Mouse (Mus musculus) left cerebral cortex, postnatal 14 days (tissue): ENCODE measurements around the gene Ankfy1. TPM values are rescaled to one million over a fixed set of nuclear protein-coding genes. Genes with fewer than 3 reads are reported as not detected.
A peak's percentile ranks its signal among the peaks of the same experiment; 100 is the strongest.
"Not testable (repeated sequence)": the region's sequence is repeated elsewhere in the genome, so short reads cannot be mapped to it uniquely, and the experiment has no call there.

ENCODE experiments used
- DNase-seq, 2 experiments: peaks; one replicate each; pipeline ENCODE4 v3.0.0; 2021 to 2022; ENCODE audit warnings: low spot score in 2 of 2, mixed read lengths in 1 of 2
- intact Hi-C: fragments of 180-260 bp; cut with DNase I; formaldehyde crosslinking; loops from one replicate; pipeline ENCODE4 v1.15.1; 2025
- total RNA-seq, 2 experiments: library from RNA; stranded (reverse); gene quantifications; 2 replicates each; pipeline ENCODE4 v1.2.3; 2021

Gene Ankfy1
- total RNA-seq, 2 experiments from 2014 or later: 30.5 to 33.9 TPM

DNA sequence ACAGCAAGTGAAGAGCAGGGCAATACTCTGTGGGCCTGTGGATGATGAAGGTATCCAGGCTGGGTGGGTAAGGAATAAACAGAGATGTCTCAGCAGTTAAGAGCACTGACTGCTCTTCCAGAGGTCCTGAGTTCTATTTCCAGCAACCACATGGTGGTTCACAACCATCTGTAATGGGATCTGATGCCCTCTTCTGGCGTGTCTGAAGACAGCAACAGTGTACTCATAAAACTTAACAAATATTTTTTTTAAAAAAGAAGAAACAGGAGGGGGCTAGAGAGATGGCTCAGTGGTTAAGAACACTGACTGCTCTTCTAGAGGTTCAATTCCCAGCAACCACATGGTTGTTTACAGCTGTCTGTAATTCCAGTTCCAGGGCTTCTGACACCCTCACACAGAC, 82.8 kb downstream of the Ankfy1 start:
- DNase-seq, intact Hi-C loops: not testable (repeated sequence)

DNA sequence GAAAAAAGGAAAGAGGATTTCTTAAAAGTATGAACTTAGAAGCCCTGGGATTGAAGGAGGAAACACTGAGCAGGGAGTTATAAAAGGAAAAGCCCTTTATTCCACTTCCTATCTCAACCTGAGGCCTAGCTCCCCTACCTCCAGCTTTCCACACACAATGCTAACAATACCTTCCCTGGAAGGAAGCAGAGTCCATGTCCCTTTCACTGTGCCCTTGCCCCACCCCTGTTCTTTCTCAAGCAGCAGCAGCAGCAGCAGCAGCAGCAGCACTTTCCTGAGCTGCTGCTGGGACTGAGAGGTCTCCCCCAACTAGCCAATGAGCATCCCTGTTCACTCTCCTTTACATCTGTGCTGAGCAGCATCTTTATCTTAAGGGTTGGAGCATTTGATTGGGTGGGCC, 89.2 kb downstream of the Ankfy1 start:
- intact Hi-C loops: no loop called here

DNA sequence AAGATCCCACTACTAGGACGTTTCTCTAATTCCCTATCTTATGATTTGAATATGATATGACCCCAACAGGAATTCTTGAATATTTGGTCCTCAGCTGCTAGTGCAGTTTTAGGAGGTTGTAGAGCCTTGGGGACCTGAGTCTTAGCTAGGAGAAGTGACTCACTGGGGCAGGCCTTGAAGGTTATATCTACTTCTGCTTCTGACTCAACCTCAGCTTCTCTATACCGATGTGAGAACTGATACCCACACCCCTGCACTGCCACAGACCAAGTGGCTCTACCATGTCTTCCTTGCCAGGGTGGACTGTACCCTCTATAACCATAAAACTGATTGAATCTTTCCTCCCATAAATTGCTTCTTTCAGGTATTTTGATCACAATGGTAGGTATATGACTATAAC, 92.3 kb downstream of the Ankfy1 start:
- no peak for DNase-seq
- intact Hi-C loops: no loop called here

More for the DNA sequence above, 89.2 kb downstream of the Ankfy1 start:
- DNase-seq: no peak

DNA sequence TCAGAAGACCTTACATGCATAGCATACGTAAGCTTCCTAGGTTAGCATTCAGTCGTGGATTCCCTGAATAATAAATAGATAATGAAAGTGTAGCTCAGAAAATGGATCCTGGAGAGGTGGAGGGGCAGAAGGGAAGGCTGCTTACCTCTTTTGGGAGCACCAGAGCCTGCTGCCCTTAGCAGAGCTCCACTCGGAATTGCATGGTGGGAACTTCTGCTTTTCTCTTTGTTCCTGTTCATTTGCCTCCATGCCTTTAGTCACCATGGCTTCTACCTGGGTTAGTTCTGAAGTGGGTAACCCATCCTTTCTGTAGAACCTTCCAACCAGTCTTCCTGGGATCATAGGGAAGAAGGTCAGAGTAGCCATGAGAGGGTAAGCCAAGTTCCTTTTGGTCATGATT, 92.7 kb downstream of the Ankfy1 start:
- DNase-seq: no peak
- intact Hi-C loops: no loop called here

DNA sequence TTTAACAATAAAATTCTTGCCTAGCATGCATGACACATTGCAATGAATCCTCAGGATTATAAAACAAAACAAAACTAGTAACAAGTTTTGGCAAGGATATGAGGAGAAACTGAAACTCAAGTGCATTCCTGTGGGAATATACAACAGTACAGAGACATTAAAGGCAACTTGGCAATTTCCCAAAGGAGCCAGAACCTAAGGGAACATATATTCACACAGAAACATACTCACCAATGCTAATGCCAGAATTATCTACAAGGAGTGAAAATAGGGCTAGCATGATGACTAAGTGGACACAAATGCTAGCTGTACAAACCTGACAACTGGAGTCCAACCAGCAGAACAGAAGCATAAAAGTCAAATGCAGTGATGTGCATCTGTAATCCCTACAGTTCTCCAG, 102.2 kb downstream of the Ankfy1 start:
- no peak for DNase-seq
- intact Hi-C loops: no loop called here

DNA sequence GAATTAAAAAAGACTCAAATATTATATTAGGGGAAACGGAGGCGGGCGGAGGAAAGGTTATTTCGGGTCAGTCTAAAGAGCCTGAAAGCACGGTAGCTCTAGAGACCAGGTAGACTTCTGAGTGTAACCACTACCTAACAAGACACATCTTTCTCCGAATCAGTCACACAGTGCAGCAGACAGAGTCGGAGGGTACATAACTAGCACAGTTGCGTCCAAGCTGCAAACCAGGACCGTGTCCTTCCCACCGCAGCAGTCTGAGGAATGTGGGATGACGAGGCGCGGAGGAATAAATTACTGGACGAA, 105.3 kb downstream of the Ankfy1 start:
- no peak for DNase-seq
- intact Hi-C loops: no loop called here

DNA sequence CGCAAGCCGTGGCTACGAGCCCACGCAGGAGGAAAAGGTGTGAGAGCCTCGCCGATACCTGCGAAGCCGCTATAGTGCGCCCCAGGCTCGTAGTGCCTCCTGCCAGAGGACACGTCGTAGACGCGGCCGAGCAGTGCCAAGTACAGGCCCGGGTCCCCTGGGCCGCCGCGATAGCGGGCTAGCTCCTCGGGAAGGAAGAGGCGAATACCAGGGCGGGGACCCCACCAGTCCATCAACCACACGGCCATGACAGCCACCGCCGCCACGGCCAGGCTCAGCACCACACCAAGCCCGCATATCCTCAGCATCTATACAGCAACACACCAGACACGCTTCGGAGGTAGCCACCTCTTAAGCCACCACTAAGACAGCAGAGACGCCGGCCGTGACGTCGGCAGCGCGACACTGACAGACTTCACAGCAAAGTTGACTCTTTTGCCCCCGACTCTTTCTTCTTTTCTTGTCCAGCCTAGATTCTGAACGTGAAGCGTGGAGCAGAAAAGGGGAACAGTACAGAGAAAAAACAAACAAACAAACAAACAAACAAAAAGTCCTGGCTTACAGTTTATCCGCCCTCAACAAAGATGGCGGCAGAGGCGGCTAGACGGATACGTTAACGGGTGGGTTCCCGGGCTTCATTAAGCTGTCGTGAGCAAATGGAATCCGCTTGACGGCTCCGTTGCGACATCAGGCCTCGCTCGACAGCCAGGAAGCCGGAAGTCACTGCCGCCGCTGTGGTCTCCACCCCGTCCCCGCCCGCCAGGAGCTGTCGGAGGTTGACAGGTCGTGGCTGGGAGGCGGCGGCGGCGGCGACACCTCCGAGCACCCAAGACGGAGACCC, 105.9 kb downstream of the Ankfy1 start, which contains the start of the genes Cyb5d2 and Zzef1:
TSS of gene Cyb5d2 (minus strand) at position 688 of the 841 bp plus-strand sequence.
TSS of gene Zzef1 (plus strand) at position 772 of the 841 bp plus-strand sequence.
- intact Hi-C loops: no loop called here
- peak; percentile 96 to 97 for DNase-seq

DNA sequence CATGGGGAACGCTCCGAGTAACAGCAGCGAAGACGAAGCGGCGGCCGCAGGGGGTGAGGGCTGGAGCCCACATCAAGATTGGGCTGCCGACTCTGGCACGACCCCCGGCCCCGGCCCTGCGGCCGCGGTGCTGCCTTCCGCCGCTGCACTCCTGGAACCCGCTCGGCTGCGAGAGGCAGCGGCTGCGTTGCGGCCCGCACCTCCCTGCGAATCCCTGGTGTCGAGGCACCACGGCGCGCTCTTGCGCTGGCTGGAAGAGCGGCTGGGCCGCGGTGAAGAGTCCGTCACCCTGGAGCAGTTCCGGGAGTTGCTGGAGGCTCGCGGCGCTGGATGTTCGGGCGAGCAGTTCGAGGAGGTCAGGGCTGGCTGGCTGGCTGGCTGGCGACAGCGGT, 106.5 kb downstream of the Ankfy1 start:
- DNase-seq: peak in 1 of 2 experiments; percentile 28
- intact Hi-C loops: no loop called here

DNA sequence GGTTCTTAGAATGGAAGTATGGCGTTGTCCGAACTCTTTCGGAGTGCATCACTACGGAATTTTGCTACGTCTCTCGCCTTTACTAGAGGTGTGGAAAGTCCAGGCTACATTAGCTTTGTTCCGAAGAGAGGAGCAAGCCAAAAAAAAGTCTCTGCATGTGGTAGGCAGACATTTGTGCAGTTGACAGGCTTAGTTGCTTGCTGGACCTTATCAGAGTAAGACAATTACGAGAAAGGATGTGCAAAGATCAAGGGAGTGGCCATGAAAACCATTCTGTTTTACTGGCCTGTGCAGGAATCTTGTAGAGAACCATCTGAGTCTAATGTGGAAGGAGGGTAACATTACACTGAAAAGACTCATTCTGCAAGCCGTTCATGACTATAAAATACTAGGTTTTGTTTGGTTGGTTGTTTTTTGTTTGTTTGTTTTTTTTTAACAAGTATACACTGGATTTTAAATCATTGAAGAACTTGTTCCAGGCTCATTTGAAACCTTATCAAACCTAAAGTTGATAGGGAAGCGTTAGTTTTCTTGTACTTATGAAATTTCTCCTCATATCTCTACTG, 107.0 kb downstream of the Ankfy1 start:
- intact Hi-C loops: no loop called here
- DNase-seq: no peak

DNA sequence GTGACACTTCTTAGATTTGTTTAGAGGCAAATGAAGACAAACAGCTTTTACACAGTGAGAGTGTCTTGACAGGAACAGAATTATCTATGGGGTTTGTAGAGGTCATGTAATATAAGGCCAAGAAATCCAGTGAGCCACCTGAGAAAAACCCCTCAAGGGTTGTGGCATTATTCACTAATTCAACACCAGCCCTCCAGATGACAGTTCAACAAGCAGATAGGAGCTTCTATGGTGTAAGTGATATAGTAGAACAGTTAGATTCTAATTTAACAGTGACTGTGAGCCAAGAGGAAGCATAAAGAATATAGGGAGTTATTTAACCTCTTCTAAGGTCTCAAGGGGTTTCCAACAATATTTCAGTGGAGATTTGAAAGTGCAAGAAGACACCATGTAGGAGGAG, 108.3 kb downstream of the Ankfy1 start:
- DNase-seq: no peak
- intact Hi-C loops: no loop called here

DNA sequence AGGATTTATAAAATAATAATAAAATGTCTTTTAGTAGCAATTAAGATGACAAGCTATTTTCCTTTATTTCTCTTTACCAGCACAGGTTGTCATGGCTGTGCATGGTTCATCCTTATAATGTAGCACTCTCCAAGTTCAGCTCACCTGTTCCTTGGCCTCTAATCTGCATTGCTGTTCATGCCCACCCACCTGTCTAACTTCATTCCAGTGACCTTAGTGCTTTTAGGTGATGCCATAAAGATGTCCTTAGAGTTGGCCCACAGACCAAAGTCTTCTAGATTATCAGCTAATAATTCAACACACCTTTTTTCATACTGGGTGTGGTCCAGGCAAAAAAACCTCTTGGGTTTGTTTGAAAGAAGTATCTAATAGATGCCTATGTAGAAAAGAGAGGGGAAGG, 111.4 kb downstream of the Ankfy1 start:
- DNase-seq: no peak
- intact Hi-C loops: no loop called here

DNA sequence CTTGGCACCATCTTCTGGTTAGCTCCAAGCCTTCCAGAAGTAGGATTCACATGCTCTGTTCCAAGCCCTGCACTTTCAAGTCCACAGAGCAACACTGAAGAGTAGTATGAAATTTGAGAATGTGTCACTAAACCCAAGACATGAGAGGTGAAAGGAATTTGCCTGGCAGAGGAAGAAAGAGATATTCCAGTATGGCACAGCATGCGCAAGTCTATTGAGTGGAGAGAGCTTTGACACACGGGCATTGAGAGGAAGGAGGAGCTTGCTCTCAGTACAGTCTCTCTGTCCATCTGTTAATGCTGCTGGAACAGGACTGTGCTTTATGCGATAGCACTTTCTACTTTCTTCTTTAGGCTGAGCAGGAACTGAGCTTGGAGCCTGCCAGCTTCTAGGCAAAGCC, 113.2 kb downstream of the Ankfy1 start:
- DNase-seq: no peak
- intact Hi-C loops: no loop called here

DNA sequence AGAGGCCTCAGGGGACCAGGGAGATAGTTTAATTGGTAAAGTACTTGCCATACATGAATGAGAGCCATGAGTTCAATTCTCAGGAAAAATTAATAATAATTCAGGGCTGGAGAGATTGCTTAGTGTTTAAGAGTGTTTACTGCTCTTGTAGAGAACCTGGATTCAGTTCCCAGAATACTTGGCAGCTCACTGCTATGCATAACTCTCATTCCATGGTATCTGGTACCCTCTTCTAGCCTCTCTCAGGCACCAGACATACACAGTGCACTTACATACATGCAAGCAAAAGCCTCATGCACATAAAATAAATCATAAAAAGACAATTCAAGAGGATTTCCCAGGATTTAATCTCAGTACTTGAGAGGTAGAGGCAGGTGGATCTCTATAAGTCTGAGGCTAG, 114.8 kb downstream of the Ankfy1 start:
- intact Hi-C loops: no loop called here
- DNase-seq: no peak

DNA sequence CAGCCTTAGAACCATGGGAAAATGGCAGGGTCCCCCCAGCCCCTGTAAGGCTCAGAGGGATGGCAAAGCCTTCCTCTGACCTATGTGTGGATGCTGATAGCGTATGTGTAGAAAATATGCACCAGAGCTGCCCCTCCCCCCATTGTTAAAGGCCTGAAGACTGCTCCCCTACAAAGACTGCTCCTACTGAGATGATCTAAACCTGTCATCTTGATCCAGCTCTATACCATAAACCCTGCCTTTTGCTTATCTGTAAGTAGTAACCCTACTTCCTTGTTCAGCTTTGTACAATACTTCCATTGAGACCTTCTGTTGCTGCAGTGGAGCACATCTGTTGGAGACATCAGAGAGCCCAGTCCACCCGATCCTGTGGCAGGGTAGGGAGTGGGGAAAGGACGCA, 115.4 kb downstream of the Ankfy1 start:
- DNase-seq: no peak
- intact Hi-C loops: no loop called here

DNA sequence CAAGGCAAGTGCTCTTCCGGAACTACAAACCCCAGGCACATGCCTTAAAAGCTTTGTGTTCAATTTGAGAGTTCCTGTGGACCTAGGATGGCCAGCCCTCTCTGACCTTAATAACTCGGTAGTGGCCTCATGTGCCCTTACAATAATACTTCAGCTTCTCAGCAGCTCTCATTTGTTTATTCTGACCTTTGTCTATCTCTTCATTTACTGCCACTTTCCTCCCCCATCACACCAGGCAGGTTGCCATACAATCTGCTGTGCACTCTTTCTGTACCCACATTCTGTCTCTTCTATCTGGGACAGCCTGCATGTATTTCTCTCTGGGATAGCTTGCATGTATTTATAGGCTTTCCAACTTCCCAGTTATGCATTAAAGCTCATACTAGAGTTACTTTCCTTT, 116.8 kb downstream of the Ankfy1 start:
- intact Hi-C loops: no loop called here
- peak in 1 of 2 experiments; percentile 43 for DNase-seq

DNA sequence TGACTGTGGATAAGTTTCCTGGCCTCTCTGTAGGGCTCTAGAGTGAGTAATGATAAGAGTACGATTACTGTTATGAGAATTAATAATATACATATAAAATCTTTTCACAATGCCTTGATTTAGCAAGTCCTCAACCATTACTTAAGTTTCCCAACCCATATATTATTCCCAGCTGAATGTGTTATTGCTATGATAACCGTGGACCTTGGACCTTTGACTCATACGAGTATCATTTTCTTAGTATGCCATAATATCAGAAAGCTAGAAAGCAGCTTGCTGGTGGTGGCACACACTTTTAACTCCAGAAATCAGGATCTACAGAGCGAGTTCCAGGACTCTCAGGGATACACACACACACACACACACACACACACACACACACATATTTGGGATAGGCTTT, 118.2 kb downstream of the Ankfy1 start:
- intact Hi-C loops: no loop called here
- no peak for DNase-seq

DNA sequence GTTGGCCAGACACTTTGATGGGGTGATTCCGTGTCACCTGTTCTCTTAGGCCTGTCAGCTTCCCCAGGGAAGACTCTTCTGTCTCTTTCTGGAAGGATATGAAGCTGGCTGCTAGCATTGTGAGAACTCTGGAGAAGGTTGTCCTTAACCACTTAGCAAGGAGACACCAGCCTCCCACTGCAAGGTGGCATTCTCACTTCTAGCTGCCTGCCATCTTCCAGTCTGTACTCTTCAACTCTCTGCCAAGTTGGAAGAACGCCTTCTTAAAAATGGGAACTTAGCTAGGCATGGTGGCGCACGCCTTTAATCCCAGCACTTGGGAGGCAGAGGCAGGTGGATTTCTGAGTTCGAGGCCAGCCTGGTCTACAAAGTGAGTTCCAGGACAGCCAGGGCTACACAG, 123.9 kb downstream of the Ankfy1 start:
- intact Hi-C loops: no loop called here
- peak in 1 of 2 experiments; percentile 54 for DNase-seq

DNA sequence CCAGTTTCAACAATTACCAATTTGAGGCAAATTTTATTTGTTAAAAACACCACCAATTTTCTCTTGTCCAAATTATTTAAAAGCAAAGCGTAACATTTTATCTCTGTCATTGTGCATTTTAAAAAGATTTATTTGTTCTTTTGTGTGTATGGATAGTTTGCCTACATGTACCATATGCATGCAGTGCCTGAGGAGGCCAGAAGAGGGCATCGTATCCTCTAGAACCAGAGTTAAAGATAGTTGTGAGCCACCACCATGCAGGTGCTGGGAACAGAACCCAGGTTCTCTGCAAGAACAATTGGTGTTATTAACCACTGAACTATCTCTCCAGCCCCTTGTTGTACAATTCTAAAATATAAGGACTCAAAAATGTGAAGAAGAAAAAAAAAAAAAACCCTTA, 124.4 kb downstream of the Ankfy1 start:
- DNase-seq: no peak
- intact Hi-C loops: no loop called here

DNA sequence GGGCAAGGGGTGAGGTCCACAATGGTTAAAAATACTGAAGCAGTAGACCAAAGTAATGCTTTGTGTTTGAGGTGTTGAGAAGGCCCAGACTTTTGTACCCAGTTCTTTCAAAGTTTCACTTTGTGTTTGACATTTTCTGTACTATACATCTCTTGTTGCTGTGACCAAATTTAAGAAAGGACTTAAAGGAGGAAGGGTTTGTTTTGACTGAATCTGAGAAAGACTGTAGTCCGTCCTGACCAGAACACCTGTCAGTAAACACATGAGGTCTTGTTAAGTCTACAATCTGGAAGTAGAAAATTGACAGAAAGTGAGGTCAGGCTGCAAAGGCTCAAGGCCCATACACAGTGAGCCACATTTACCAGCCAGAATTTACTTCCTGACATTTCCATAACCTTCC, 127.1 kb downstream of the Ankfy1 start:
- intact Hi-C loops: no loop called here
- no peak for DNase-seq

DNA sequence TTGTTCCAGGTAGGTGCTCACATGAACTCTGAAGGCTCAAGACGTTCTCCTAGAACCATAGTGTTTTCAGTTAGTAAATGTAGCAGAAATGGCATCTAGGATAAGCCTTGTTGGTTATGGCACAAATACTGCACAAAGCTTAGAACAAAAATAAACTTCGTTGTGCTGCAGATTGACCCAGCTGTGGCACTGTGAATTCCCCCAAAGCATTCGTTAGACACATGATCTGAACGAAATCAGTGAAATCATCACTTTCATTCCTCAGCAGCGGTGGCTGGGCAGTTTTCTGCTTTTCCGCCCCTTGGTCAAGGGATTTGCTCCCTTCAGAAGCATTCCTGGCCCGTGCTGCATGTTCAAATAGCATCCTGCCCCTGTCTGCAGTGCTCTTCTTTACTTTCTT, 128.3 kb downstream of the Ankfy1 start:
- no peak for DNase-seq
- intact Hi-C loops: no loop called here

DNA sequence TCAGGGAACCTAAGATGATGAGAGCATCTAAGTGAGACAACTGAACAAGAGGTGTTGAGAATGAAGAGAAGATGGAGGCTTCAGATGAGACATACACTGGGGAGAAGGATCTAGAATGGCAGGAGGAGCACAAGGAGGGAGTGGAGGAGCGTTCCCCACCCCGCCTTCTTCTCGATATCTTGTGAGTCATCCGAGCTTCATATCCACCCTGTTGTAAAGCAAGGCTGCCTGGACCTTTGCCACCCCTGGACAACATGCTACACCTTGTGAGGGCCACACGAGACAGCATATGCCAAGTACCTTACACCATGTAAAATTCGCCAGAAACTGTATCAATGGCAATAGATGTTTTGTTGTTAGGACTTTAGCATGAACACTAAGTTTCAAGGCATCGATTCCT, 131.2 kb downstream of the Ankfy1 start:
- no peak for DNase-seq
- intact Hi-C loops: loop anchor here (10.0 kb wide), 1 partner anchor 246 kb away; no protein-coding TSS in a partner anchor
